Mouse (Mus musculus) kidney, postnatal 36 days (tissue): ENCODE results near the gene Methig1.
A peak's percentile ranks its signal among the peaks of the same experiment; 100 is the strongest.
"Not testable (repeated sequence)": the region's sequence is repeated elsewhere in the genome, so short reads cannot be mapped to it uniquely, and the experiment has no call there.

ENCODE experiments used
- DNase-seq, 2 experiments: peaks; one replicate each; pipeline ENCODE4 v3.0.0; 2021 to 2022; ENCODE audit warnings: mixed read lengths in 2 of 2

The Methig1 gene

DNA sequence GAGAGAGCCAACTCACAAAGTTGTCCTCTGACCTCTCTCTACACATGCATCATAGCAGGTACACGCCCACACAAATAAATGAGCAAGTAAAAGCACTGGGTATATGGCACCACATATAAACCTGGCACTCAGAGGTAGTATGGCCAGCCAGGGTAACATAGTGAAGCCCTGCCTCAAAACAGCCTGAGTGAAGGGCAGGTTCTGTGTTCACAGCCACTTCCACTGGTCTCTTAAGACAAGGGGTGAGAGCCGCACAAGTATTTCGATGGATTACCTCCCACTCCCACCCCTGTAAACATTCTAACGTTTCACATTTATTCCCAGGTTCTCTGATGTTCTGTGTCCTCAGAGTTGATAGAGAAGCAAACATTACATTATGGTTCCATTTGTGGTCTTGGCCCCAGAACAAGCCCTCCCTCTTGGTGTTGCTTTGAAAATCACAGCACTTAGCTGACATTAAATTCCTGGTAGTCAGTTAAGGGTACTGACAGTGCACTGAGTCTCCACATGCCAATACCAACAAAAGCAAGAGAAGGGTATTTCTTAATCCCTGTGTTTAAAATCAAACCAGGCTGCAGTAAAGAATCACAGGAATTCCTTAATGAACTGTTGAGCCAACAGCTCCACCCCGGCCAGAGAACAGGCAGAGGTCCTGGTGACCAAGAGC, 11.5 kb upstream of the Methig1 start:
- peak in 1 of 2 experiments; percentile 36 for DNase-seq

DNA sequence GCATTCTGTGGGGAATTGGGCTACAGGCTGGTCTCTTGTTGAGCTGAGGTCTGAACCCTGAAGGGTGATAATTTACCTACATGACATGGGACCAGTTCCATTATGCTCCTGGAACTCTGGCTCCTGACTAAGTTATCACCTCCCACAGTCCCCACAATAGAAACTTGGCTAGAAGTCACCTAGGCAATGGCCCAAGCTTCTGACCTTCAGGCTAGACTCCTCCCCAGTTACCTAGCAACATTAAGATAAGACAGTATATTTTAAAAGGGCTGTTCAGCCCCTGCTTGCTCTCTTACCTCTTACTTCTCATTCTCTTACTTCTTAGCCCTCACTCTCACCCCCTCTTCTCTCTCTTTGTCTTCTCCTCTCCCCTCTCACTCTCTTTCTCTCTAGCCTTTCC, 7.5 kb upstream of the Methig1 start:
- peak in 1 of 2 experiments; percentile 63 for DNase-seq

DNA sequence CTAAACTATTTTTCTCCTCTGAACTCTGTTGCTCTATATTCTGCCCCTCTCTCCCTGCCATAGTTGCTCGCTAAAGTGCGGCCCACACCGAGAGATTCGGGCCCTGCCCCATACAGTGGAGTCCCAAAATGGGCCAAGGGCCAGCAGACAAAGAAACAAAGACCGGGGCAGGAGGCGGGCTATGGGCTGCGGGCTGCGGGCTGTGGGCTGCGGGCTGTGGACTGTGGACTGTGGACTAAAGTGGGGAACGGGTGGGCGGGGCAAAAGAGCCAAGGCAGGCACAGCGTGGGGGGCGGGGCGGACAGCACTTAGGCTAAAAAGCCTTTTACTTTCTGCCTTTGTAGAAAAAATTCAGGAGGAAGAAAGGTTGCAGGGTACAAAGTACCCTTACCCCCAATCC, 6.2 kb upstream of the Methig1 start:
- DNase-seq, result peak; percentile 81 to 91

DNA sequence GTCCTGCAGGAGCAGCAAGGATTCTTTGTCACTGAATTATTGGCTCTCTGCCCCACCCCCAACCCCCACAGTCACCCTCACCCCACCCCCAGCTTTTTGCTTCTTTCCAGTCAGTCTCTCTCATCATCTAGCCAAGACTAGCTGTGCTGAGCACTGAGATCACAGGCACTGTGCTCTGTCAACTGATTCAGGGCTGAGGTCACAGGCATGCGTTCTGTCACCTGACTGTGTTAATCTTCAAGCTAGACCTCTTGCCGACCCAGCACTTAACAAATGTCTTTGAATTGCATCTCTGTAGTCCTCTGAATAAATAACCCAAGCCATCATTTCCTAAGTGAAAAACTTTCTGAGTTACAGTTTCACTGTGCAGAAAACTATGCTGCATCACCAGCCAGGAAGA, 3.5 kb upstream of the Methig1 start:
- DNase-seq, result peak; percentile 74 to 91

DNA sequence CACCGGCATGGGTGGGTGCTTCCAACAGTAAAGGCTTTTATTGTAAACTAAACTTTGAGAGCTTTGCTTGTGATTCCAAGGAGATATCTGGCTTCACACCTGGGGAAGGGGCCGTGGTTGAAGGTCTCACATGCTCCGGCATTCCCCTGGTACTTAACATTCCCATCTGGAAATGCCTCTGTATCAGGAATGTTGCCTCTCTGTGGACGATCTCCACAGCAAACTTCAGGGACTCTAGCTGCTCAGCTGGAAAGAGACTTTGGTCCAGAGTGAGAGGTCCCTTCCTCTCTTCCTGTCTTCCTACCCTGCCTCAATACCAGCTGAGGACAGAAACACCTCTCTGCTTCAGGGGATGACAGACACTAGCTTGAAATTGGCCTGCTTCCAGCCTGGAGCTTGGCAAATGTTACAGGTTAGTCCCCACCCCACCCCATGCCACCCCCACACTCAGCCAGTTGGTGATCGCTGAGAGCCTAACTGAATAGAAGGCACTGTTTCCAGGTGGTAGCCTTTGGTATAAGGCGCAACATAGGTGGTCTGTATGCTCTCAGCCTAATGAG, 1.4 kb upstream of the Methig1 start:
- DNase-seq, result peak; percentile 52 to 56

DNA sequence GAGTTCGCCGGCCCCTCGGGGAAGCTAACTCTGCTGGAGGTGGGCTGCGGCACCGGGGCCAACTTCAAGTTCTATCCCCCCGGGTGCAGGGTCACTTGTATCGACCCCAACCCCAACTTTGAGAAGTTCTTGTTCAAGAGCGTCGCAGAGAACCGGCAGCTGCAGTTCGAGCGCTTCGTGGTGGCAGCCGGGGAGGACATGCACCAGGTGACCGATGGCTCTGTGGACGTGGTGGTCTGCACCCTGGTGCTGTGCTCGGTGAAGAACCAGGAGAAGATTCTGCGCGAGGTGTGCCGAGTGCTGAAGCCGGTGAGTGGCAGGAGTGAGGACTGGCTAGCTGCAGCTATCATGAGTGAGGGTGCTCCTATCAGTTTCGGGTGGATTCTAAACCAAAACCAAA, 450 bp downstream of the Methig1 start:
- not testable (repeated sequence) for DNase-seq

DNA sequence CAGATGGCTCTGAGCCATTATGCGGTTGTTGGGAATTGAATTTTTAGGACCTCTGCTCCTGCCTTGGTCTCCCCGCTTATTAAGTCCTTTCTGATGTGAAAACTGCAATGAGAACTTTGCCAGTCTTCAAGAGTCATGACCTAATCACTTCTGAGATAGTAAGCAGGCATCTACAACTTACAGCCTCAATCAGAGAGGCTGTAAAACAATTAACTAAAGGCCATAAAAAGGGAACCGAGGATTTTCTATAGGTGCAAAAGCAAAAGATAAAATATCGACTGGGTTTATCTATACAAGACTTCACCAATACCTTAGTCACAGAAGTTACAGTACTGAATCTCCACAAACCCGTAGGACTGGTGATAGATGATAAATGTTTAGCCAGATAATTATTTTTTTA, 2.9 kb downstream of the Methig1 start:
- no peak for DNase-seq

DNA sequence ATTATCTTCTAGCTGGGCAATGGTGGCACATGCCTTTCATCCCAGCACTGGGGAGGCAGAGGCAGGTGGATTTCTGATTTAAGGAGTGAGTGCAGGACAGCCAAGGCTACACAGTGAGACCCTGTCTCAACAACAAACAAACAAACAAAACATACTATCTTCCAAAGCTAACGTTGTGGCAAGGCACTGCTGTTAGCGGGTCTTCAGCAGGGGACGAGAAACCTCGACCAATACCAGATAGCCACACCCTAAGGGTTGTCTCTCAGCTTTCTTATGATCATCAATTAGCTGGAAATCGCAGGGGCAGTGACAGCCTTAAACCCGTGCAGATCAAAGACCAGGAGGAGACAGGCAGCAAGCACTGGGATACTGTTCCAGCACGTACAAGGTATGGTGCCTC, 11.3 kb downstream of the Methig1 start, which contains the start of gene Higd1c:
Gene Higd1c (plus strand): TSS at position 301 of the 400 bp plus-strand sequence.
- no peak for DNase-seq

DNA sequence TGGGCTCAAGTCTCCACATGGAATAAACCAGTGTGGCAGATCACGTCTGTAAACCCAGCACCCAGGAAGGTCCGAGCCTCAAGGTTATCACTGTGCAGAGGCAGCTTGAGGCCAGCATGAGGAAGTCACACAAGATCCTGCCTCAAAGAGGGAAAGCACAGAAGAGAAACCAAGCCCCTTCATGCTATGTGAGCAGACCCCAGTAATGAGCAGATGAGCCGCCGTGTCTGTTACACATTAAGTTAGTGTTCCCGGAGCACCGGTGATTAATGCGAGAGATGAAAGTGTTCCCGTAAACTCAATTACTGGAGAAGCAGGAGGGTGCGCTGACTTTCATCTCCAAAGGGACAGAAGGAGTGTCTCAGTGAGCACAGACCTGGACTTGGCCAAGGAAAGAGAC, 13.0 kb downstream of the Methig1 start:
- not testable (repeated sequence) for DNase-seq

DNA sequence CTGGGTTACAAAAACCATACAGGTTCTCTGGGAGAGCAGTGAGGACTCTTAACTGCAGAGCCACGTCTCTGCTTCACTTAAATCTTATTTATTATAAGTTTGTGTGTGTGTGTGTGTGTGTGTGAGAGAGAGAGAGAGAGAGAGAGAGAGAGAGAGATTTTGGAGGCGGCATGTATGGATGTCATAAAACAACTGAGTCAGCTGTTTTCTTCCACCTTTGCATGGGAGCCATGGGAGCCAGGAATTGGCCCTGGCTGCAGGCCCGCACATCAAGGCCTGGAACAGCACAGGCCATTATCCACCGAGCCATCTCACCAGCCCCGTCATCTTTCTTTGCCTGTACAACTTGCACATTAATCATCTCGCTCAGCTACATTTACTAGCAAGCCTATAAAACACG, 14.2 kb downstream of the Methig1 start:
- no peak for DNase-seq

DNA sequence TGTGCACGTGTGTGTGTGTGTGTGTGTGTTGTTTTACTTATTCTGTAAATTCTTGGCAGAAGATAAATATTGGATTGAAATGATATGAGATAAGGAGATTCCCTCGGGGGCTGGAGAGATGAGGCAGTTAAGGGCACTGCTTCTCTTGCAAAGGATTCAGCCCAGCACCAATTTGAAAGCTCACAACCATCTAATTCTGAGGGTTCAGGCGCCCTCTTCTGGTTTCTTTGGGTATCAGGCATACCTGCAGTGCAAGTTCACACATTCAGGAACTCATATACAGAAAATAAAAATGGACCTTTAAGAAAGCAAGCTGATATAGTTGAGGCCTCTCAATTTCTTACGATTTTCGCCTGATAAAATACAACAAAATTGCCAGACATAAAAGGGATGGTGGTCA, 22.1 kb downstream of the Methig1 start:
- DNase-seq, result peak; percentile 74 to 83

DNA sequence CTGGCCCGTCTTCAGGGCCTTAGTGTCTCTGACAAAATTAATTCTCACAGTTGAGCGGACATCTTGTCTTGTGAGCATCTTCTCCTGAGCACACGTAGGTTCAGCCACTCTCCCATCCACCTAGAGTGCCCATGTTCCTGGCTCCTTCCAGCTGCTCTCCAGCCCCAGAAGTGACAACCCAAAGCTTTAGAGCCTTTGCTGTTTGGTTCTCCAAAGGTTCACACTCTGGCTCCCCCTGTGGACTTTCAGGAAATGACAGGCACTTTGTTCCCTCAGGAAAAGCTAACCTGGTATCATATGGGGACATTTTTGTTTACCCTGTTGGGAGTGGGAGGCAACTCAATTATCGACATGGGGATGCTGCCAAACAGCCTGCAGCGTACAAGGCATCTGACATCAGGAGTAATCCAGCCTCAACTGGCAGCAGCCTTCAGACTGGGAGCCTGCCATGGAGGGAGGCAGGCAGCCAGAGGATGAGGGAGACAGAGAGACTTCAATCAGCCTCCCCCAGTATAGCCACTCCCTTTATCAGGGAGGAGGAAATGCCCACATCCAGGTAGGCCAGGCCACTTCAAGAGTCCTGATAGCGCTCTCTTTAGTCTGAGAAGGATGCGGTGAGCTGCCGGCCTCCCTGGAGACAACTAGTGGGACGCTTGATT, 25.0 kb downstream of the Methig1 start:
- DNase-seq, result not testable (repeated sequence)

DNA sequence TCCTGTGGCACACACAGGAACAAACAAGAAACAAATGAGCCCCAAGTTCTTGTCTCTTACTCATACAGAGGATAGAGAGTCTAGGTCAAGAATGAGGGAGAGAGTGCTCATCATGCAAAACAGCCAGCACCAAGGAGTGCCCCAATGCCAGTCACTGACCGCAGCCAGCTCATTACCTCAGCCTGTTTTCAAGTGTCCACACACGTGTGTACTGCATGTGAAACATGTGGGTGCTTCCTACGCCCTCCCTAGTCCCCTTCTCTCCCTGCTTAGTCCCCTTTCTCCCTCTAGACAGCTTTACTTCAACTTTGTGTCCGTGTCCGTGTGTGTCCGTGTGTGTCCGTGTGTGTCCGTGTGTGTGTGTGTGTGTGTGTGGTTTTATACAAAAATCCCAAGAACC, 26.7 kb downstream of the Methig1 start:
- DNase-seq, result no peak

DNA sequence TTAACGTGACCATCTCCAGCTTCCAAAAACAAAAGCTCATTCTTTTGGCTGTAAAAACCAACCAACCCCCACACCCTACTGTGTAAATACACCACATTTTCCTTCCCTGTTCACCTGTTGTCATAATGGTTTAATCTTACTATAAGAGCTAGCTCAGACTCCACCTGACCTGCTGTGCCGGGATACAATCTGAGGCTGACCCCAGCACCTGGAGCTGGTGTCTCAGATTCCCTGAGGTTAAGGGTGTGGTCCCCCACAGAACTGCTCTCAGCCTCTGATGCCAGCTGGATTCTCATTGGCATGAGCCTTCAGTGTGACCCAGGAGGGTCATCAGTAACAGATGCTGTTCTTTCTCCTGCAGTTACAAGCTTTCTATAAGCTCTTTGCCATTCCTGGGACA, 27.2 kb downstream of the Methig1 start:
- DNase-seq, result no peak

DNA sequence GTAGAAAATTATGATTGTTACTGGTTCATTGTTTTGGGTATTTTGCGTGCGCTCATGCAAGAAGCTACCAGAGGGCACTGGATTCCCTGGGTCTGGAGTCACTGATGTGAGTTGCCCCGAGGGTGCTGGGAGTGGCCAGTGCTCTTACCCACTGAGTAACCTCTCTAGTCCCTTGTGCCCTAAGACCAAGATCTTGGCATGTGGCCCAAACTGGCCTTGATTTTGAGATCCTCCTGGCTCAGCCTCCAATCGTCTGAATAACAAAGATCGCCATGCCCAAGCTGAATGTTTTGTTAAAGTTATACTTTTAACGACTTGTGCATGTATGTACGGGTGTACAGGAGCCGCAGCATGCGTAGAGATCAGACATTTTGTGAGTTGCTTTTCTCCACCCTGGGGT, 32.8 kb downstream of the Methig1 start:
- peak in 1 of 2 experiments; percentile 48 for DNase-seq

DNA sequence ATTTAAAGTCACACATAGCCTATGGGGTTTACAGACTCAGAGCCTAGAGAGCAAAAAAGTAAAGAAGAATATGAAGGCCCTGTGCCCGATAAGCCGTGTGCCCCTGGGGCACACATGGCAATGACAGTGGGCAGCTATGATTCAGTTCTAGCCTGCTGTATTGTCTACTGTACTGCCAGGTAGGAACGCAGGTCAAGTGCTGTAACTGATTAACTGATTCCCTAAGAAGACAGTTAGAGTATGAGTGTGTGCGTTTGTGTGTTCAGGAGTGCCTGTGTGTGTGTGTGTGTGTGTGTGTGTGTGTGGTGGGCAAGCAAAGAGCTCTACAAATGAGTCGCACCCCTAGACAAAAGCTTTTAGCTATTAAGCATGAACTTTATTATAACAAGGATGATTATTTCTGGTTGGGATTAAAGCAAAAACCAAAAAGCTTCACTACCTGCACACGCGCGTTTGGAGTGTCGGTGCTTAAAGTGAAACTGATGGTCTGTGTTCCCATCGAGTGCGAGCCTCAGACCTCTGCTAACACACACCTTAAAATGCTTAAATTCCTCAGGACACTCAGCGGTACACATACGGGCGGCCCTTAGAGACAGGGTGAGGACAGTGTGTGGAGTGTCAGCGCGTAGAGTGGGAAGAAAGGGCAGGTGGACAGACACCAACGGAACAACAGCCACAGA, 34.7 kb downstream of the Methig1 start:
- peak in 1 of 2 experiments; percentile 42 for DNase-seq

DNA sequence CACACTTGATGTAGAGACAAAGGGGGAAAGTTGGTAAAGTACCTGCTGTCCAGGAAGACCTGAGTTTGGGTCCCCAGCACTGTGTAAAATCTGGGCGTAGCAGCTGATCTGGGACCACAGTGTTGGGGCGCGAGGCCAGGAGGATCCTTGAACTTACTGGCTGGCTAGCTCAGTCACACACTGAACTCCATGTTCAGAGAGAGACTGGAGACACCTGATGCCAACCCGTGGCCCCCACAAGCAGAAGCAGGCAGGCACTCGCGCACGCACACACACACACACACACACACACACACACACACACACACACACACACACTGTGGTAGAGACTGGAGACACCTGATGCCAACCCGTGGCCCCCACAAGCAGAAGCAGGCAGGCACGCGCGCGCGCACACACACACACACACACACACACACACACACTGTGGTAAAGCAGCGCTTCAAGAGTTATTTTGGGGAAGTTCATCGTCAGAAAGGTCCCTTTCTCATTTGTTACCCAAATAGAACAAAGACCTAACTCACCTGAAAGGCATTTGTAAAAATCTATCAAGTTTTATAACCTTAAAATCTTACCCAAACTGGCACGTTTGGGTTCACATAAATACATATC, 35.4 kb downstream of the Methig1 start:
- DNase-seq, result no peak

DNA sequence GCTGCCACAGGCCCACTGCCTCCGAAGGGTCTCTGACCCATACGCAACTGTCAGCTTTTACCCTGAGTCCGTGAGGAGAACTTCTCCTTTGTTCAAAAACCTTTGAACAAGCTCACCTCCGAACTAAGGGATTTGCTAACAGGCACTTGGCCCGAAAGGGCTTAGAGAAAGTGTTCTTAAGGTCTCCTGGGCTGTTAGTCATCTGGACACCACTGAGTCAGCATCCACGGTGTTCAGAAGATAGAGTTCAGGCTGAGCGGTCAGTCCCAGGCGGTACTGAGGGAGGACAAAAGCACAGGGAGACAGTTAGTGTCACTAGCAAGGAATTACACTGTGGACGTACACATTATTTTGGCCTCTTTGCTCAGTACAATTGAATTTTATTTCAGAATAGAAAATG, 35.9 kb downstream of the Methig1 start:
- DNase-seq, result peak; percentile 40 to 54

DNA sequence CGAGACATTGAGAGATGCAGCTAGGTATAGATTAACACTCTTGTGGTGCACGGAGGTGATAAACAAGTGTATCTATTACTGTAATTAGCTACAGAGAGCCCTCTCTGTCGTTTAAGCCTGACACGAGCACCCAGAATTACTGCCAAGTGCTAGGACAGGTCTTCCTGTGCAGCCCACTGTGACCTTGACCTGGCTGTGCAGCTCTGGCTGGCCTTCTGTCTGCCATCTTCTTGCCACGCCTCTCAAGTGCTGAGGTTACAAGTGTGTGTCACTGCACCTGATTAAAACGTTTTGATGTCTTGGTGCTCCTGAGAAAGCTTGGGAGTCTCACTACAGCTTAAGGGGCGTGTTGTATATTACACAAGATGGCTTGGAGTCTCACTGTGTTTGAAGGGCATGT, 38.1 kb downstream of the Methig1 start:
- DNase-seq, result peak in 1 of 2 experiments; percentile 39

DNA sequence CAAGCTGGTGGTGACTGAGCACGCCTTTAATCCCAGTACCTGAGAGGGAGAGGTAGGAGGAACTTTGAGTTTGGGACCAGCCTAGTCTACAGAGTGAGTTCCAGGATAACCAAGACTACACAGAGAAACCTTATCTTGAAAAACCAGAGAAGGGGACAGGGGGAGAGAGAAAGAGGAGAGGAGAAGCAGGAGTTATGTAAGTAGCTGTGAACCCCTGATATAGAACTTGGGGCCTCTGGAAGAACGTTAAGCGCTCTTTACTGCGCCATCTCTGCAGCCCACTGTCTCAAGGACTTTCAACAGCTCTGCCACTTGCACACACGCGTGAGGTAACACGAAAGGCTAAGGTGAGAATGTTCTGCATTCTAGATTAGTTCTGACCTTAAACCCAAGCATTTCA, 38.6 kb downstream of the Methig1 start:
- DNase-seq, result no peak

DNA sequence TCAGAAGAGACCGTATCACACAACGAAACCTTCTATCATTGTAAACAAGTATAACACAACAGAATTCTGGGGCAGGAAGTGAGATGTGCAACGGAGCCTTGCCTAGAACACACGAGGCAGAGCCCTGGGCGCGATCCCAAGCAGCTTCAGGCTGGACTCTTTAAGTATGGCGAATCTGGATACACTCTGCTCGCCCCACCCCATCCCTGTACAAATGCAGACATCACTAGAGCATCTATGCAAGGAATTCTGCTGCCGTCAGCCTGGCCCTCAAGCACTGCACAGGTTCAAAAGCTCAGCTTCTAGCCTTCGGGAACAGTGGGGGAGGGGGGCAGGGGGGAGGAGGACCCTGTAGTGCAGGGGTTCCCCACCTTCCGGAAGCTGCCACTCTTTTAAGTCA, 40.1 kb downstream of the Methig1 start:
- no peak for DNase-seq

DNA sequence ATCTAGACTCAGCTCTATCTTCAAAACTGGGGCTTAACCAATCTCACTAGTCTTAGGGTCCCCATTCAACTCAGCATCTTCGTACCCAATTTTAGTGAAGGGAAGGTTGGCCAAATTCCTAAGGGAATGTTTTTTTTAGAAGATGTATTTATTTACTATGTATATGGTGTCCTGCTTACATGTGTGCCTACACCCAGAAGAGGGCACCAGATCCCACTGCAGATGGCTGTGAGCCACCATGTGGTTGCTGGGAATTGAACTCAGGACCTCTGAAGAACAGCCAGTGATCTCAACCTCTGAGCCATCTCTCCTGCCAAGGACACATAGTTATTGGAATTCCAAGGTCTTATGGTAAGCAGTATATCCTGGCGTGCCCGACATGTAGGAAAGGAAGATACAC, 42.6 kb downstream of the Methig1 start:
- no peak for DNase-seq

DNA sequence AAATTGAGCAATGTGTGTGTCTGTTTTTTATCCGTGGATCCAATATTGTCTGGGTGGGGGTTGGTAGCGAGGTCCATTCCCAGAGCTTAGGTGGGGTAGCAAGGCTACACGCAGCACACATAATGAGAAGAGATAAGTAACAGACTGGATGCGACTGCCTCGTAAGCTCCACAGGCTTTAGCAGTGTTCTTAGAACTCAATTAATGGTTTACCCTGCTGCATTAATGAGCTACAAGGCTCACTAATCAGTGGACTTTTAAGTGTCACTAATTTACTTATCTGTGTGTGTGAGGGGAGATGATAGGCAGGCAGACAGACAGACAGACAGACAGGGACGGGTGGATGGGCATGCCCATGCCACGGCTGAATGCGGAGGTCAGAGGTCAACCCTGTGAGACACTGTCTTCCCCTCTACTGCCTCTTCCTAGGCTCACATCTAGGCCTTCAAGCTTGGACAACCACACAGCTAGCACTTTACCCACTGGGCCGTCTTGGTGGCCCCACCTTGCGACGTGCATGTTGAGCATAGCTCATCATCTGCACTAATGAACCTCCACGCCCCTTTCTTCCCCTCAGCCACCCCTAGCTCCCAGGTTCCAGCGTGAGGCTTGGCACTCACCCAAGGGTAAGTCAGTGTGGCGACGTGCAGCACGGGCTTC, 47.8 kb downstream of the Methig1 start:
- DNase-seq, result peak; percentile 80 to 82
